Mouse (Mus musculus) midbrain, embryonic 14.5 days (tissue): ENCODE measurements around the gene Opn1mw. TPM values are rescaled to one million over a fixed set of nuclear protein-coding genes. Genes with fewer than 3 reads are reported as not detected.

Experiments
- ATAC-seq: fragments of 200-750 bp; cut with Nextera tagmentation; 2 replicates; pipeline ENCODE4 v1.8.0; 2017; ENCODE audit warnings: moderate number of reproducible peaks, moderate library complexity; ENCODE audit not compliant: low FRiP score, low TSS enrichment
- DNase-seq: peaks from one replicate; pipeline ENCODE4 v3.0.0-alpha.2; 2015
- H3K27ac ChIP-seq: fragments of 300-500 bp; sonication (generic); replicated peaks from 2 replicates; pipeline ENCODE4 v1.5.1; 2014; ENCODE audit warnings: mild to moderate bottlenecking, low read depth, low read length, moderate library complexity
- H3K27me3 ChIP-seq: fragments of 300-500 bp; sonication (generic); 2 replicates; pipeline ENCODE4 v1.6.1; 2014; ENCODE audit warnings: low read length, control low read depth, mixed read lengths; ENCODE audit not compliant: control insufficient read depth, insufficient read depth
- H3K36me3 ChIP-seq: fragments of 300-500 bp; sonication (generic); 2 replicates; pipeline ENCODE4 v1.6.1; 2014; ENCODE audit warnings: low read length, control low read depth; ENCODE audit not compliant: control insufficient read depth, insufficient read depth
- H3K4me1 ChIP-seq: fragments of 300-500 bp; sonication (generic); 2 replicates; pipeline ENCODE4 v1.6.1; 2014; ENCODE audit warnings: mild to moderate bottlenecking, antibody characterized with exemption, low read length, control low read depth; ENCODE audit not compliant: control insufficient read depth, insufficient read depth
- H3K4me2 ChIP-seq: fragments of 300-500 bp; sonication (generic); 2 replicates; pipeline ENCODE4 v1.6.1; 2014; ENCODE audit warnings: mild to moderate bottlenecking, low read length, moderate library complexity
- H3K4me3 ChIP-seq: fragments of 300-500 bp; sonication (generic); replicated peaks from 2 replicates; pipeline ENCODE4 v1.5.1; 2014; ENCODE audit warnings: low read depth, low read length
- H3K9ac ChIP-seq: fragments of 300-500 bp; sonication (generic); replicated peaks from 2 replicates; pipeline ENCODE4 v1.6.1; 2014; ENCODE audit warnings: mild to moderate bottlenecking, low read length, moderate library complexity
- H3K9me3 ChIP-seq: fragments of 300-500 bp; sonication (generic); 2 replicates; pipeline ENCODE4 v1.6.1; 2016; ENCODE audit warnings: low read length, control low read depth, mixed read lengths; ENCODE audit not compliant: control insufficient read depth
- WGBS: fragments of 180-500 bp; shearing (Covaris S2); extraction: QIAGEN DNeasy Blood & Tissue Kit; methylation state at CpG from one replicate; pipeline ENCODE4 v1.1.7; 2014; 5-methylcytosine and 5-hydroxymethylcytosine counted together
- polyA plus RNA-seq: library from polyadenylated mRNA; unstranded; fragments of >200 nt; fragmentation: Nextera tagmentation; extraction: Ambion mirVana; gene quantifications from 2 replicates; pipeline ENCODE4 v1.2.1, GENCODE M21; 2014

Gene Opn1mw
- not detected in 2 replicates for polyA plus RNA-seq

- H3K36me3 ChIP-seq: no peaks in the 10 kb centered on the region
- no peaks in the 10 kb centered on the region for H3K9me3 ChIP-seq
- no peak within 1 kb of the TSS for H3K4me2 ChIP-seq
- no peak within 1 kb of the TSS for H3K27ac ChIP-seq
- DNase-seq (no peak), ATAC-seq (no peak)
- H3K4me3 ChIP-seq: no peak within 1 kb of the TSS
- no peaks in the 10 kb centered on the region for H3K27me3 ChIP-seq
- no peak within 1 kb of the TSS for H3K9ac ChIP-seq
- no peaks in the 10 kb centered on the region for H3K4me1 ChIP-seq
Observed at GRCm38 (mm10) chrX:74127164-74127563, at the start of gene Opn1mw. Gene Opn1mw, plus strand, starts transcription at chrX:74127464.

- ATAC-seq: no peak
- H3K27me3 ChIP-seq: no peaks in the 10 kb centered on the region
- DNase-seq: peak; percentile 23
- H3K36me3 ChIP-seq: no peaks in the 10 kb centered on the region
- peak overlapping the region; percentile 70 for H3K9ac ChIP-seq
- 21% methylated on average over 17 of the region's 17 CpGs for WGBS
- no peaks in the 10 kb centered on the region for H3K9me3 ChIP-seq
- H3K4me1 ChIP-seq: no peaks in the 10 kb centered on the region; the same call in none of the 2 replicates
- H3K27ac ChIP-seq: peak overlapping the region; percentile 95
- peak overlapping the region; percentile 62 for H3K4me2 ChIP-seq
- peak overlapping the region; percentile 51 for H3K4me3 ChIP-seq
Observed at GRCm38 (mm10) chrX:74084276-74084837, 42.9 kb upstream of the Opn1mw start.

GRCm38 (mm10) chrX:74084946-74085498 is 42.2 kb upstream of the Opn1mw start:
- no peaks in the 10 kb centered on the region for H3K9me3 ChIP-seq
- 25% methylated on average over 45 of the region's 56 CpGs for WGBS
- no peaks in the 10 kb centered on the region; the same call in none of the 2 replicates for H3K4me1 ChIP-seq
- peak overlapping the region; percentile 51 for H3K4me3 ChIP-seq
- ATAC-seq: peak; percentile 75
- H3K9ac ChIP-seq: peak overlapping the region; percentile 70
- peak overlapping the region; percentile 62 for H3K4me2 ChIP-seq
- DNase-seq: peak; percentile 92
- H3K27me3 ChIP-seq: no peaks in the 10 kb centered on the region
- H3K27ac ChIP-seq: peak overlapping the region; percentile 95
- H3K36me3 ChIP-seq: no peaks in the 10 kb centered on the region

GRCm38 (mm10) chrX:74085601-74086038 is 41.6 kb upstream of the Opn1mw start:
- Histone ChIP-seq H3K4me2 (peak overlapping the region; percentile 50), H3K36me3 (no peaks in the 10 kb centered on the region), H3K9me3 (no peaks in the 10 kb centered on the region), H3K27me3 (no peaks in the 10 kb centered on the region), H3K4me1 (no peaks in the 10 kb centered on the region; the same call in none of the 2 replicates), H3K9ac (peak overlapping the region; percentile 70), H3K27ac (peak overlapping the region; percentile 95), H3K4me3 (peak overlapping the region; percentile 51)
- ATAC-seq (peak; percentile 99), DNase-seq (peak; percentile 96)
- WGBS: 16% methylated on average over 24 of the region's 27 CpGs

- no peaks in the 10 kb centered on the region for H3K36me3 ChIP-seq
- no peak overlapping the region for H3K9ac ChIP-seq
- 69% methylated on average over 1 of the region's 1 CpGs for WGBS
- H3K4me1 ChIP-seq: no peaks in the 10 kb centered on the region
- no peaks in the 10 kb centered on the region for H3K9me3 ChIP-seq
- no peaks in the 10 kb centered on the region for H3K27me3 ChIP-seq
- no peak overlapping the region for H3K4me2 ChIP-seq
- no peak overlapping the region for H3K27ac ChIP-seq
- no peak overlapping the region for H3K4me3 ChIP-seq
- DNase-seq (no peak), ATAC-seq (no peak)
Observed at GRCm38 (mm10) chrX:74095130-74095529, 32.1 kb upstream of the Opn1mw start.

- Histone ChIP-seq H3K36me3 (no peaks in the 10 kb centered on the region), H3K9ac (no peak overlapping the region), H3K4me3 (no peak overlapping the region), H3K27me3 (no peaks in the 10 kb centered on the region), H3K4me2 (no peak overlapping the region), H3K9me3 (no peaks in the 10 kb centered on the region), H3K4me1 (no peaks in the 10 kb centered on the region), H3K27ac (no peak overlapping the region)
- 61% methylated on average over 4 of the region's 4 CpGs for WGBS
- no peak for DNase-seq
- no peak for ATAC-seq
Observed at GRCm38 (mm10) chrX:74103457-74104188, 23.6 kb upstream of the Opn1mw start.

- Histone ChIP-seq H3K4me1 (no peaks in the 10 kb centered on the region), H3K27me3 (no peaks in the 10 kb centered on the region), H3K4me2 (no peak overlapping the region), H3K9ac (no peak overlapping the region), H3K36me3 (no peaks in the 10 kb centered on the region), H3K9me3 (no peaks in the 10 kb centered on the region), H3K4me3 (no peak overlapping the region), H3K27ac (no peak overlapping the region)
- DNase-seq: no peak
- 64% methylated on average over 2 of the region's 2 CpGs for WGBS
- no peak for ATAC-seq
Observed at GRCm38 (mm10) chrX:74105916-74106315, 21.3 kb upstream of the Opn1mw start.

GRCm38 (mm10) chrX:74108747-74109146 is 18.5 kb upstream of the Opn1mw start:
- Histone ChIP-seq H3K9ac (no peak overlapping the region), H3K36me3 (no peaks in the 10 kb centered on the region), H3K9me3 (no peaks in the 10 kb centered on the region), H3K4me1 (no peaks in the 10 kb centered on the region), H3K27ac (no peak overlapping the region), H3K4me2 (no peak overlapping the region), H3K4me3 (no peak overlapping the region), H3K27me3 (no peaks in the 10 kb centered on the region)
- ATAC-seq: no peak
- WGBS: 50% methylated on average over 3 of the region's 3 CpGs
- DNase-seq: no peak
